Mouse (Mus musculus) CH12.LX (cell line): ENCODE data around the gene Slc24a3. TPM values are rescaled to one million over a fixed set of nuclear protein-coding genes. Genes with fewer than 3 reads are reported as not detected.

Experiments used
- DNase-seq: peaks from one replicate; pipeline ENCODE4 v3.0.0-alpha.2; 2013; ENCODE audit errors: extremely low read depth
- H3K27ac ChIP-seq: 2 replicates; pipeline ENCODE4 v1.5.1; 2012; ENCODE audit warnings: low read depth, mild to moderate bottlenecking, control low read depth, moderate library complexity; ENCODE audit not compliant: insufficient read depth
- H3K27me3 ChIP-seq: replicated peaks from 2 replicates; pipeline ENCODE3; 2012; ENCODE audit warnings: inconsistent platforms
- H3K36me3 ChIP-seq, 2 experiments: replicated peaks in 1 of 2; 2 replicates each; pipeline versions ENCODE3 to v1.6.1; 2012; ENCODE audit warnings: inconsistent platforms in 1 of 2, low read length in 1 of 2, mild to moderate bottlenecking in 1 of 2, mixed read lengths in 1 of 2, moderate library complexity in 1 of 2; ENCODE audit not compliant: control insufficient read depth in 1 of 2, insufficient read depth in 1 of 2
- H3K4me1 ChIP-seq, 2 experiments: 2 replicates each; pipeline ENCODE4 v1.6.1; 2012; ENCODE audit warnings: inconsistent platforms in 1 of 2, moderate library complexity in 1 of 2; ENCODE audit not compliant: insufficient read depth in 2 of 2, control insufficient read depth in 1 of 2
- H3K4me2 ChIP-seq: 2 replicates; pipeline ENCODE4 v1.6.1; 2012; ENCODE audit warnings: low read depth, mild to moderate bottlenecking, control low read depth; ENCODE audit not compliant: poor library complexity, insufficient read depth, severe bottlenecking
- H3K4me3 ChIP-seq, 3 experiments: fragments of 150-350 bp in 1 of 3; sonication (generic) in 1 of 3; replicated peaks in 1 of 3; 2 replicates each; pipeline versions ENCODE3 to v1.5.1; 2011 to 2012; ENCODE audit warnings: low read depth in 2 of 3, low read length in 2 of 3, mild to moderate bottlenecking in 2 of 3, moderate library complexity in 2 of 3, control low read depth in 1 of 3, improper control_type of control experiment in 1 of 3, inconsistent platforms in 1 of 3, mixed read lengths in 1 of 3; ENCODE audit not compliant: poor library complexity in 1 of 3
- H3K79me2 ChIP-seq: replicated peaks from 2 replicates; pipeline ENCODE4 v1.6.1; 2012; ENCODE audit warnings: mild to moderate bottlenecking, moderate library complexity; ENCODE audit not compliant: control insufficient read depth, poor library complexity, insufficient read depth, severe bottlenecking; ENCODE audit errors: extremely low read depth
- H3K9ac ChIP-seq: 2 replicates; pipeline ENCODE4 v1.6.1; 2012; ENCODE audit warnings: low read depth, mild to moderate bottlenecking, control low read depth, moderate library complexity; ENCODE audit not compliant: insufficient read depth
- H3K9me3 ChIP-seq: replicated peaks from 2 replicates; pipeline ENCODE3; 2012; ENCODE audit warnings: low read length, inconsistent platforms, mixed read lengths
- BHLHE40 ChIP-seq: IDR thresholded peaks from 2 replicates; pipeline ENCODE4 v1.6.1; 2011; ENCODE audit warnings: mild to moderate bottlenecking, low read depth, low read length, improper control_type of control experiment
- CHD1 ChIP-seq: IDR thresholded peaks from 2 replicates; pipeline ENCODE4 v1.6.1; 2012; ENCODE audit warnings: low read depth, low read length, improper control_type of control experiment, inconsistent platforms
- CTCF ChIP-seq, 2 experiments: IDR thresholded peaks in 1 of 2; conservative IDR thresholded peaks in 1 of 2; 2 replicates each; pipeline ENCODE4 v1.5.1; 2011 to 2012; ENCODE audit warnings: low read depth in 2 of 2, low read length in 2 of 2, improper control_type of control experiment in 1 of 2, inconsistent platforms in 1 of 2, mild to moderate bottlenecking in 1 of 2, moderate library complexity in 1 of 2
- ELF1 ChIP-seq: IDR thresholded peaks from 2 replicates; pipeline ENCODE4 v1.6.1; 2014; ENCODE audit warnings: low read depth, mild to moderate bottlenecking, inconsistent platforms, low read length, improper control_type of control experiment
- ETS1 ChIP-seq: conservative IDR thresholded peaks from 2 replicates; pipeline ENCODE4 v1.6.1; 2012; ENCODE audit warnings: low read depth, mild to moderate bottlenecking, inconsistent platforms, low read length, improper control_type of control experiment, moderate library complexity
- GABPA ChIP-seq: IDR thresholded peaks from 2 replicates; pipeline ENCODE4 v1.6.1; 2012; ENCODE audit warnings: low read depth, low read length, improper control_type of control experiment, inconsistent platforms; ENCODE audit not compliant: insufficient replicate concordance
- JUN ChIP-seq: IDR thresholded peaks from 2 replicates; pipeline ENCODE4 v1.6.1; 2011; ENCODE audit warnings: low read depth, mild to moderate bottlenecking, low read length, improper control_type of control experiment, moderate library complexity; ENCODE audit not compliant: insufficient read depth
- JUND ChIP-seq: conservative IDR thresholded peaks from 2 replicates; pipeline ENCODE4 v1.6.1; 2011; ENCODE audit warnings: low read depth, low read length, improper control_type of control experiment
- KAT2A ChIP-seq: IDR thresholded peaks from 2 replicates; pipeline ENCODE4 v1.6.1; 2012; ENCODE audit warnings: low read length, improper control_type of control experiment, inconsistent platforms; ENCODE audit not compliant: insufficient replicate concordance
- MAFK ChIP-seq: IDR thresholded peaks from 2 replicates; pipeline ENCODE4 v1.6.1; 2011; ENCODE audit warnings: low read length, improper control_type of control experiment; ENCODE audit not compliant: insufficient replicate concordance
- MEF2A ChIP-seq: IDR thresholded peaks from 2 replicates; pipeline ENCODE4 v1.6.1; 2014; ENCODE audit warnings: low read depth, mild to moderate bottlenecking, inconsistent platforms, low read length, improper control_type of control experiment, borderline replicate concordance
- NRF1 ChIP-seq: IDR thresholded peaks from 2 replicates; pipeline ENCODE4 v1.6.1; 2014; ENCODE audit warnings: low read depth, mild to moderate bottlenecking, inconsistent platforms, low read length, improper control_type of control experiment, moderate library complexity
- PAX5 ChIP-seq: IDR thresholded peaks from 2 replicates; pipeline ENCODE4 v1.6.1; 2012; ENCODE audit warnings: low read length, inconsistent platforms, mixed read lengths
- POLR2A ChIP-seq: IDR thresholded peaks from 2 replicates; pipeline ENCODE4 v1.6.1; 2011; ENCODE audit warnings: low read depth, mild to moderate bottlenecking, improper control_type of control experiment, low read length
- RAD21 ChIP-seq: IDR thresholded peaks from 2 replicates; pipeline ENCODE4 v1.6.1; 2011; ENCODE audit warnings: low read depth, mild to moderate bottlenecking, low read length, improper control_type of control experiment, moderate library complexity
- SMC3 ChIP-seq: IDR thresholded peaks from 2 replicates; pipeline ENCODE4 v1.6.1; 2011; ENCODE audit warnings: low read depth, low read length, improper control_type of control experiment
- TBP ChIP-seq: conservative IDR thresholded peaks from 2 replicates; pipeline ENCODE4 v1.6.1; 2011; ENCODE audit warnings: low read depth, low read length, improper control_type of control experiment
- TCF12 ChIP-seq: IDR thresholded peaks from 2 replicates; pipeline ENCODE4 v1.6.1; 2014; ENCODE audit warnings: low read depth, mild to moderate bottlenecking, inconsistent platforms, low read length, improper control_type of control experiment
- UBTF ChIP-seq: IDR thresholded peaks from 2 replicates; pipeline ENCODE4 v1.6.1; 2012; ENCODE audit warnings: low read depth, mild to moderate bottlenecking, inconsistent platforms, low read length, improper control_type of control experiment, moderate library complexity
- ZC3H11A ChIP-seq: IDR thresholded peaks from 2 replicates; pipeline ENCODE4 v1.6.1; 2012; ENCODE audit warnings: low read depth, mild to moderate bottlenecking, inconsistent platforms, low read length, improper control_type of control experiment
- ZKSCAN1 ChIP-seq: IDR thresholded peaks from 2 replicates; pipeline ENCODE4 v1.6.1; 2012; ENCODE audit warnings: low read depth, inconsistent platforms, low read length, improper control_type of control experiment, borderline replicate concordance
- ZNF384 ChIP-seq: IDR thresholded peaks from 2 replicates; pipeline ENCODE4 v1.6.1; 2012; ENCODE audit warnings: low read depth, low read length, improper control_type of control experiment, inconsistent platforms
- dilution Hi-C: fragments of 300-500 bp; cut with MboI; formaldehyde crosslinking; loops from 2 replicates; pipeline ENCODE4 v1.14.3; 2020; ENCODE audit warnings: low sequenced_read_pairs; ENCODE audit not compliant: extremely low pct_unique_long_range_greater_than_20kb, extremely low pct_ligation_motif_present
- in situ Hi-C: fragments of 300-500 bp; cut with MboI; formaldehyde crosslinking; loops from 3 replicates; pipeline ENCODE4 v1.14.3; 2019; ENCODE audit warnings: low sequenced_read_pairs, low pct_ligation_motif_present, low pct_unique_long_range_greater_than_20kb, mixed read lengths
- polyA plus RNA-seq: library from polyadenylated mRNA; unstranded; fragments of >175 nt; gene quantifications from 2 replicates; pipeline ENCODE4 v1.2.1, GENCODE M21; 2012; ENCODE audit warnings: low read depth; ENCODE audit not compliant: insufficient read length
- total RNA-seq, 2 experiments: library from RNA; depleted of rRNA; stranded (reverse); fragments of 300-350 nt in 1 of 2; fragments of >200 nt in 1 of 2; gene quantifications; 2 replicates each; pipeline ENCODE4 v1.2.3; 2012 to 2014

Gene Slc24a3
- total and polyA plus RNA-seq, 3 experiments: not detected

DNA sequence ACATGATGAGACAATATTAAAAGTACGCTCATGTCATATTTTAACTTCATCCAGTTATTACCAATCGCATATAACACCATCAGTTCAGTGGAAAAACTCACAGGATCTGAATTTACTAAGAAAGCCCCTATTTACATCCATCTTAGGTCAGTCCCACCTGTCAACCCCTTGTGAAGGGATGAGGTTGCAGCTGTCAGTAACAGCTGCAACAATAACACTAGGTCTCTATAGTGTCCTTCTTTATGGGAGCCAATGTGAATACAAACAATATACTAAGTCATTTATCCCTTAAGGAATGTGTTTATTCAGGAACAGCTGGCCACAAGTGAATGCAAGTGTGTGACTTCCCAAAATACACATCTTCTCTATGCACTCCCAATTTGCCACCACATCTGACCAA, 388.2 kb downstream of the Slc24a3 start:
- H3K36me3 ChIP-seq: no peaks in the 10 kb centered on the region
- no peaks in the 10 kb centered on the region for H3K4me1 ChIP-seq
- dilution Hi-C loops (no loop called here), in situ Hi-C loops (no loop called here)
- DNase-seq: no peak
- TF ChIP-seq BHLHE40 (no peak), POLR2A (no peak), NRF1 (no peak), JUND (no peak), UBTF (no peak), GABPA (no peak), KAT2A (no peak), ETS1 (no peak), ZC3H11A (no peak), ZNF384 (no peak), CHD1 (no peak), RAD21 (no peak), MEF2A (no peak), TBP (no peak)
- no peak overlapping the region for H3K4me3 ChIP-seq
- H3K27me3 ChIP-seq: no peaks in the 10 kb centered on the region
- H3K9ac ChIP-seq: no peak overlapping the region
- H3K27ac ChIP-seq: no peak overlapping the region
- no peak overlapping the region for H3K4me2 ChIP-seq
- no peaks in the 10 kb centered on the region for H3K9me3 ChIP-seq
- H3K79me2 ChIP-seq: no peaks in the 10 kb centered on the region

- Histone ChIP-seq H3K36me3 (no peaks in the 10 kb centered on the region), H3K4me3 (no peak overlapping the region), H3K79me2 (no peaks in the 10 kb centered on the region), H3K27ac (no peak overlapping the region), H3K9ac (no peak overlapping the region)
- dilution Hi-C loops: no loop called here
- peak; percentile 62 for DNase-seq
- TF ChIP-seq MAFK: no peak
- peak; percentile 30 for TF ChIP-seq RAD21
- TF ChIP-seq SMC3: peak; percentile 60
- no peak for TF ChIP-seq PAX5
- TF ChIP-seq CTCF (conservative IDR thresholded peaks at IDR 0.05 in 1 of 2, IDR thresholded peaks at IDR 0.05 in 1 of 2; ENCODE audit: low read depth in 2 of 2, low read length in 2 of 2): peak; percentile 28 to 69
- no peak for TF ChIP-seq ELF1
- no peak for TF ChIP-seq ZKSCAN1
- TF ChIP-seq TCF12: no peak
- TF ChIP-seq JUN: no peak
- no peak for TF ChIP-seq ZNF384
- no peak for TF ChIP-seq CHD1
- TF ChIP-seq, all 38 proteins: peak for 3
- H3K4me2 ChIP-seq: no peak overlapping the region
- no peaks in the 10 kb centered on the region for H3K4me1 ChIP-seq
- H3K27me3 ChIP-seq: no peaks in the 10 kb centered on the region
- in situ Hi-C loops: no loop called here
- no peaks in the 10 kb centered on the region for H3K9me3 ChIP-seq
Measured at GRCm38 (mm10) chr2:145557361-145557931, 389.9 kb downstream of the Slc24a3 start.
